Mouse (Mus musculus) intestine, postnatal 0 days (tissue): ENCODE data around the gene Ankrd35. TPM values are rescaled to one million over a fixed set of nuclear protein-coding genes. Genes with fewer than 3 reads are reported as not detected.

Experiments used
- ATAC-seq: fragments of 200-750 bp; cut with Nextera tagmentation; 2 replicates; pipeline ENCODE4 v1.8.0; 2017; ENCODE audit warnings: mild to moderate bottlenecking, moderate TSS enrichment, moderate library complexity
- H3K27ac ChIP-seq: fragments of 300-500 bp; sonication (generic); 2 replicates; pipeline ENCODE4 v1.5.1; 2014; ENCODE audit warnings: mild to moderate bottlenecking, low read depth, low read length, moderate library complexity
- H3K27me3 ChIP-seq: fragments of 300-500 bp; sonication (generic); replicated peaks from 2 replicates; pipeline ENCODE4 v1.6.1; 2014; ENCODE audit warnings: low read length, mixed read lengths; ENCODE audit not compliant: control insufficient read depth, insufficient read depth
- H3K36me3 ChIP-seq: fragments of 300-500 bp; sonication (generic); 2 replicates; pipeline ENCODE4 v1.6.1; 2014; ENCODE audit warnings: mild to moderate bottlenecking, moderate library complexity; ENCODE audit not compliant: control insufficient read depth, insufficient read depth
- H3K4me1 ChIP-seq: fragments of 300-500 bp; sonication (generic); replicated peaks from 2 replicates; pipeline ENCODE4 v1.6.1; 2014; ENCODE audit warnings: antibody characterized with exemption, low read length, mixed read lengths; ENCODE audit not compliant: control insufficient read depth, insufficient read depth
- H3K4me2 ChIP-seq: fragments of 300-500 bp; sonication (generic); replicated peaks from 2 replicates; pipeline ENCODE4 v1.6.1; 2014; ENCODE audit warnings: low read depth, mild to moderate bottlenecking, moderate library complexity
- H3K4me3 ChIP-seq: fragments of 300-500 bp; sonication (generic); 2 replicates; pipeline ENCODE4 v1.5.1; 2014; ENCODE audit warnings: low read depth, low read length
- H3K9ac ChIP-seq: fragments of 300-500 bp; sonication (generic); 2 replicates; pipeline ENCODE4 v1.6.1; 2014; ENCODE audit warnings: mild to moderate bottlenecking, low read depth, low read length
- H3K9me3 ChIP-seq: fragments of 300-500 bp; sonication (generic); 2 replicates; pipeline ENCODE4 v1.6.1; 2016; ENCODE audit warnings: mixed run types; ENCODE audit not compliant: control insufficient read depth
- CTCF ChIP-seq: sonication (generic); IDR thresholded peaks from 2 replicates; pipeline ENCODE4 v1.5.1; 2016; ENCODE audit warnings: low read depth, mild to moderate bottlenecking, control low read depth, antibody characterized with exemption, moderate library complexity
- WGBS: fragments of 180-500 bp; shearing (Covaris S2); extraction: QIAGEN DNeasy Blood & Tissue Kit; methylation state at CpG from one replicate; pipeline ENCODE4 v1.1.7; 2014; 5-methylcytosine and 5-hydroxymethylcytosine counted together
- polyA plus RNA-seq: library from polyadenylated mRNA; unstranded; fragments of >200 nt; fragmentation: Nextera tagmentation; extraction: Ambion mirVana; gene quantifications from 2 replicates; pipeline ENCODE4 v1.2.1, GENCODE M21; 2015

The Ankrd35 gene
- polyA plus RNA-seq, 1 experiment from 2014 or later: 0.29 TPM

- no peak overlapping the region for H3K9ac ChIP-seq
These were observed 29.2 kb downstream of the Ankrd35 start for GRCm38 (mm10) chr3:96698993-96699690.

GRCm38 (mm10) chr3:96700376-96700775 is 30.4 kb downstream of the Ankrd35 start:
- Histone ChIP-seq H3K4me1 (no peaks in the 10 kb centered on the region), H3K9ac (no peak overlapping the region), H3K9me3 (no peaks in the 10 kb centered on the region), H3K4me2 (no peak overlapping the region), H3K4me3 (no peak overlapping the region), H3K27ac (no peak overlapping the region), H3K27me3 (no peaks in the 10 kb centered on the region), H3K36me3 (peaks cover 52% of the 10 kb centered on the region)
- no peak for ATAC-seq
- peak; percentile 68 for TF ChIP-seq CTCF
- 54% methylated on average over 7 of the region's 7 CpGs for WGBS

More at GRCm38 (mm10) chr3:96698993-96699690, 29.2 kb downstream of the Ankrd35 start:
- peaks cover 41% of the 10 kb centered on the region for H3K36me3 ChIP-seq
- 63% methylated on average over 19 of the region's 19 CpGs for WGBS
- no peak overlapping the region for H3K27ac ChIP-seq
- H3K9me3 ChIP-seq: no peaks in the 10 kb centered on the region
- ATAC-seq: no peak
- TF ChIP-seq CTCF: no peak
- H3K4me2 ChIP-seq: no peak overlapping the region
- H3K27me3 ChIP-seq: no peaks in the 10 kb centered on the region
- no peaks in the 10 kb centered on the region for H3K4me1 ChIP-seq
- no peak overlapping the region for H3K4me3 ChIP-seq

GRCm38 (mm10) chr3:96701003-96701402 is 31.1 kb downstream of the Ankrd35 start:
- no peak for ATAC-seq
- H3K4me1 ChIP-seq: no peaks in the 10 kb centered on the region
- TF ChIP-seq CTCF: no peak

GRCm38 (mm10) chr3:96704778-96705177 is 34.8 kb downstream of the Ankrd35 start:
- Histone ChIP-seq H3K27me3 (0 out of 2 replicates have a peak, but pooled peaks cover 3% of the 10 kb centered on the region), H3K4me3 (no peak overlapping the region), H3K9me3 (no peaks in the 10 kb centered on the region), H3K27ac (no peak overlapping the region), H3K4me1 (peaks cover 4% of the 10 kb centered on the region; the same call in 1 of the 2 replicates), H3K9ac (no peak overlapping the region), H3K36me3 (peaks cover 50% of the 10 kb centered on the region), H3K4me2 (no peak overlapping the region)
- peak; percentile 67 for TF ChIP-seq CTCF
- no peak for ATAC-seq
- 63% methylated on average over 11 of the region's 11 CpGs for WGBS

More at GRCm38 (mm10) chr3:96701003-96701402, 31.1 kb downstream of the Ankrd35 start:
- no peak overlapping the region for H3K4me3 ChIP-seq
- peaks cover 52% of the 10 kb centered on the region for H3K36me3 ChIP-seq
- no peaks in the 10 kb centered on the region for H3K27me3 ChIP-seq
- WGBS: 93% methylated on average over 4 of the region's 4 CpGs
- H3K9ac ChIP-seq: no peak overlapping the region
- H3K9me3 ChIP-seq: no peaks in the 10 kb centered on the region
- no peak overlapping the region for H3K27ac ChIP-seq
- no peak overlapping the region for H3K4me2 ChIP-seq

GRCm38 (mm10) chr3:96706217-96706616 is 36.3 kb downstream of the Ankrd35 start:
- Histone ChIP-seq H3K36me3 (peaks cover 48% of the 10 kb centered on the region), H3K4me2 (no peak overlapping the region), H3K9me3 (no peaks in the 10 kb centered on the region), H3K4me3 (no peak overlapping the region), H3K9ac (no peak overlapping the region), H3K4me1 (peaks cover 4% of the 10 kb centered on the region; the same call in 1 of the 2 replicates), H3K27me3 (0 out of 2 replicates have a peak, but pooled peaks cover 3% of the 10 kb centered on the region), H3K27ac (no peak overlapping the region)
- 93% methylated on average over 11 of the region's 11 CpGs for WGBS
- no peak for ATAC-seq
- TF ChIP-seq CTCF: no peak

- Histone ChIP-seq H3K4me2 (no peak overlapping the region), H3K9ac (no peak overlapping the region), H3K36me3 (peaks cover 48% of the 10 kb centered on the region), H3K27ac (no peak overlapping the region), H3K9me3 (no peaks in the 10 kb centered on the region), H3K4me1 (peaks cover 4% of the 10 kb centered on the region; the same call in 1 of the 2 replicates), H3K27me3 (0 out of 2 replicates have a peak, but pooled peaks cover 3% of the 10 kb centered on the region), H3K4me3 (no peak overlapping the region)
- no peak for TF ChIP-seq CTCF
- no peak for ATAC-seq
- 70% methylated on average over 7 of the region's 7 CpGs for WGBS
These were observed 37.1 kb downstream of the Ankrd35 start for GRCm38 (mm10) chr3:96706984-96707383.
